In the genomic region with DNA sequence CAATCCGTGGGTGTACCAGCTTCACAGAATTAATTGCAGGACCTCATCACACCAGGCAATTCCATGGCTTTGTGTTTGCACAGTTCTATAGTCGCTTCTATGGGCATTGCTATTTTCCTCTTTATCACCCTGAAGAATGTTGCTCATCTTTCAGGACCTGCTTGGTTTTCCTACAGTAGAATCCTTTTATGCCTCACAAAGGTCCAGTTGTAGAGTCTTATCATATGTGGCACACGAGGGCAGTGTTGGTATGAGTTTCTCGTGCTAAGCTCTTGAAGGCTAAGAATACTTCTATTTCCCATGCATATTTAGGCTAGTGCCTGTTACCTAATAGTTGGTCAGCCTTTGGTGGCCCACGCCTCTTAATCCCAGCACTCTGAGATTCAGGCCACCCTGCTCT, we compare ENCODE assay signal across 8 mouse cellular contexts. TPM values are rescaled to one million over a fixed set of nuclear protein-coding genes. Genes with fewer than 3 reads are reported as not detected.
DNase-seq lines count a peak whose midpoint lies in the region; ATAC-seq lines count a peak whose summit lies in the region.

No protein-coding gene starts in this region.

- no peaks in the 10 kb centered on the region for H3K27me3 ChIP-seq in forebrain, embryonic 13.5 days
- no peaks in the 10 kb centered on the region for H3K27me3 ChIP-seq in liver, embryonic 13.5 days
- no peaks in the 10 kb centered on the region for H3K27me3 ChIP-seq in stomach, embryonic 16.5 days (ENCODE audit: control insufficient read depth, insufficient read depth, low read length)

- peak overlapping the region; percentile 77 for H3K4me3 ChIP-seq in forebrain, embryonic 13.5 days
- H3K4me3 ChIP-seq in liver, embryonic 13.5 days (replicated peaks) = peak overlapping the region; percentile 83
- peak overlapping the region; percentile 89 for H3K4me3 ChIP-seq in stomach, embryonic 16.5 days (replicated peaks; ENCODE audit: low read length)

- peaks cover 39% of the 10 kb centered on the region for H3K4me1 ChIP-seq in forebrain, embryonic 13.5 days
- peaks cover 60% of the 10 kb centered on the region for H3K4me1 ChIP-seq in liver, embryonic 13.5 days (replicated peaks)
- peaks cover 17% of the 10 kb centered on the region for H3K4me1 ChIP-seq in stomach, embryonic 16.5 days (ENCODE audit: control insufficient read depth, insufficient read depth, low read length)

- WGBS in forebrain, embryonic 13.5 days = 41% methylated on average over 5 of the region's 5 CpGs
- WGBS in liver, embryonic 13.5 days (ENCODE audit: insufficient replicate concordance) = 19% methylated on average over 5 of the region's 5 CpGs
- 33% methylated on average over 5 of the region's 5 CpGs for WGBS in stomach, embryonic 16.5 days

- peak overlapping the region; percentile 89; the same call in 1 of the 2 replicates for H3K27ac ChIP-seq in forebrain, embryonic 13.5 days
- H3K27ac ChIP-seq in liver, embryonic 13.5 days = peak overlapping the region; percentile 77
- no peak overlapping the region for H3K27ac ChIP-seq in stomach, embryonic 16.5 days (ENCODE audit: low read length)

- H3K36me3 ChIP-seq in forebrain, embryonic 13.5 days (ENCODE audit: poor library complexity, severe bottlenecking) = 0 out of 2 replicates have a peak, but pooled peaks cover 5% of the 10 kb centered on the region
- peaks cover 20% of the 10 kb centered on the region for H3K36me3 ChIP-seq in liver, embryonic 13.5 days
- peaks cover 4% of the 10 kb centered on the region; the same call in 1 of the 2 replicates for H3K36me3 ChIP-seq in stomach, embryonic 16.5 days (ENCODE audit: control insufficient read depth, insufficient read depth, low read length)

- ATAC-seq in forebrain, embryonic 13.5 days = no peak
- ATAC-seq in liver, embryonic 13.5 days (ENCODE audit: low read depth) = no peak; the same call in 1 of the 2 replicates
- no peak for ATAC-seq in stomach, embryonic 16.5 days (ENCODE audit: insufficient read depth, low FRiP score)
- no peak for ATAC-seq in activated CD4-positive, CD25-positive, alpha-beta regulatory T cell, adult 4 months

- DNase-seq in embryo, embryonic 10.5 days (ENCODE audit: low spot score) = peak; percentile 7
- DNase-seq in embryo, embryonic 9.5 days (ENCODE audit: extremely low spot score) = no peak
- DNase-seq in A20 (ENCODE audit: low read depth, low spot score) = peak; percentile 56
- DNase-seq in liver, embryonic 13.5 days = no peak
- no peak for DNase-seq in embryo, embryonic 10 days (ENCODE audit: low spot score)

- peak overlapping the region; percentile 88 for H3K9ac ChIP-seq in forebrain, embryonic 13.5 days
- peak overlapping the region; percentile 84 for H3K9ac ChIP-seq in liver, embryonic 13.5 days
- H3K9ac ChIP-seq in stomach, embryonic 16.5 days (ENCODE audit: low read length) = peak overlapping the region; percentile 93

- no peaks in the 10 kb centered on the region for H3K9me3 ChIP-seq in forebrain, embryonic 13.5 days (replicated peaks)
- H3K9me3 ChIP-seq in liver, embryonic 13.5 days (replicated peaks) = no peaks in the 10 kb centered on the region
- no peaks in the 10 kb centered on the region for H3K9me3 ChIP-seq in stomach, embryonic 16.5 days (replicated peaks; ENCODE audit: control insufficient read depth, low read length)

- H3K4me2 ChIP-seq in forebrain, embryonic 13.5 days = peak overlapping the region; percentile 85
- H3K4me2 ChIP-seq in liver, embryonic 13.5 days = peak overlapping the region; percentile 95
- H3K4me2 ChIP-seq in stomach, embryonic 16.5 days (ENCODE audit: low read depth, low read length) = peak overlapping the region; percentile 94

RNA-seq across cellular contexts. Expression of gene Pced1a, which starts 0.6 kb away (rescaled TPM):
- 9.0 and 10.2 TPM in 2 replicates for polyA plus RNA-seq in forebrain, embryonic 13.5 days (2015; fragmentation: Nextera tagmentation; extraction: Ambion mirVana)
- 3.5 and 3.8 TPM in 2 replicates for polyA plus RNA-seq in liver, embryonic 13.5 days (2015; fragmentation: Nextera tagmentation; extraction: Ambion mirVana)
- polyA plus RNA-seq in stomach, embryonic 16.5 days (2015; fragmentation: Nextera tagmentation; extraction: Ambion mirVana) = 16.1 and 16.4 TPM in 2 replicates
- polyA plus RNA-seq in activated CD4-positive, CD25-positive, alpha-beta regulatory T cell, adult 4 months (2017; shearing (Covaris generic)) = 10 to 100 TPM; 11.6 to 18.4 TPM

RNA-seq across cellular contexts. Expression of gene Vps16, which starts 1.0 kb away (rescaled TPM):
- 125 and 130 TPM in 2 replicates for polyA plus RNA-seq in forebrain, embryonic 13.5 days (2015; fragmentation: Nextera tagmentation; extraction: Ambion mirVana)
- 46.0 and 47.3 TPM in 2 replicates for polyA plus RNA-seq in liver, embryonic 13.5 days (2015; fragmentation: Nextera tagmentation; extraction: Ambion mirVana)
- 83.2 and 93.8 TPM in 2 replicates for polyA plus RNA-seq in stomach, embryonic 16.5 days (2015; fragmentation: Nextera tagmentation; extraction: Ambion mirVana)
- 100 to 1,000 TPM; 132 to 174 TPM for polyA plus RNA-seq in activated CD4-positive, CD25-positive, alpha-beta regulatory T cell, adult 4 months (2017; shearing (Covaris generic))

RNA-seq across cellular contexts. Expression of gene Tmem239, which starts 18.8 kb away (rescaled TPM):
- polyA plus RNA-seq in forebrain, embryonic 13.5 days (2015; fragmentation: Nextera tagmentation; extraction: Ambion mirVana) = not detected in 2 replicates
- not detected in 2 replicates for polyA plus RNA-seq in liver, embryonic 13.5 days (2015; fragmentation: Nextera tagmentation; extraction: Ambion mirVana)
- polyA plus RNA-seq in stomach, embryonic 16.5 days (2015; fragmentation: Nextera tagmentation; extraction: Ambion mirVana) = not detected in 2 replicates
- not detected for polyA plus RNA-seq in activated CD4-positive, CD25-positive, alpha-beta regulatory T cell, adult 4 months (2017; shearing (Covaris generic))

RNA-seq across cellular contexts. Expression of gene 1700020A23Rik, which starts 20.1 kb away (rescaled TPM):
- 0.25 and 0.48 TPM in 2 replicates for polyA plus RNA-seq in forebrain, embryonic 13.5 days (2015; fragmentation: Nextera tagmentation; extraction: Ambion mirVana)
- polyA plus RNA-seq in liver, embryonic 13.5 days (2015; fragmentation: Nextera tagmentation; extraction: Ambion mirVana) = not detected in 2 replicates
- polyA plus RNA-seq in stomach, embryonic 16.5 days (2015; fragmentation: Nextera tagmentation; extraction: Ambion mirVana) = not detected in 2 replicates
- polyA plus RNA-seq in activated CD4-positive, CD25-positive, alpha-beta regulatory T cell, adult 4 months (2017; shearing (Covaris generic)) = not detected

RNA-seq across cellular contexts. Expression of gene Gm28372, which starts 20.1 kb away (rescaled TPM):
- 0.09 and 0.34 TPM in 2 replicates for polyA plus RNA-seq in forebrain, embryonic 13.5 days (2015; fragmentation: Nextera tagmentation; extraction: Ambion mirVana)
- polyA plus RNA-seq in liver, embryonic 13.5 days (2015; fragmentation: Nextera tagmentation; extraction: Ambion mirVana) = not detected in 2 replicates
- not detected in 2 replicates for polyA plus RNA-seq in stomach, embryonic 16.5 days (2015; fragmentation: Nextera tagmentation; extraction: Ambion mirVana)
- not detected for polyA plus RNA-seq in activated CD4-positive, CD25-positive, alpha-beta regulatory T cell, adult 4 months (2017; shearing (Covaris generic))

Comparison
In these comparisons a context has a peak if more than half of its experiments do, and no peak if none do; other contexts are left out.
1. DNase-seq: peak in embryo, embryonic 10.5 days (single experiment) and A20 (single experiment); none in embryo, embryonic 9.5 days (single experiment), liver, embryonic 13.5 days (single experiment) and embryo, embryonic 10 days (single experiment).
2. Peak in every context shown above with its lines, with median percentiles within 50 percentile points of each other: H3K4me2 ChIP-seq, H3K4me3 ChIP-seq and H3K9ac ChIP-seq.